Mouse (Mus musculus): ENCODE data around the gene Tap1. TPM values are rescaled to one million over a fixed set of nuclear protein-coding genes. Genes with fewer than 3 reads are reported as not detected.

Gene Tap1
- polyA plus RNA-seq, 1 experiment: 0.06 TPM

DNA sequence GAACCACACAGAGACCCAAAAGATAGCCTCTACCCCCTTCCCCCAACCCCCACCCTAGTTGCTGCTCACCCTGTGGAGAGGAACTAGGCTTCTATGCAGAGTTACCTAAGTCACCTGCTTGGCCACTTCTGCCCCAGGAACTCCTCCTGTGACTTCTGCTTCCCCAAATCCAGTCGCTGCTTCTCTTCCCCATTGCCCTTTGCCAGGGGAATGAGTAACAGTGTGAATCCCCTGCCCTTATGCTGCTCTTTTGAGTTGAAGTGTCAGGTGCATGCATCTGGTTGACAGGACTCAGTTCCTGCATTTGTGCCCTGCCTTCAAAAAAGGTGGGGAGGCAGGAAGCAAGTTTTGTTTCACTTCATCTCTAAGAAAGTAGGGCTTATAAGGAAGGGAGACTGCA lies 13.3 kb upstream of the Tap1 start:
- Histone ChIP-seq H3K36me3 (ENCODE audit: control insufficient read depth) (no peaks in the 10 kb centered on the region), H3K4me1 (ENCODE audit: control insufficient read depth) (peaks cover 4% of the 10 kb centered on the region; the same call in 1 of the 2 replicates), H3K4me3 (replicated peaks) (no peak overlapping the region), H3K9me3 (ENCODE audit: control insufficient read depth, low read length) (peaks cover 20% of the 10 kb centered on the region), H3K27me3 (ENCODE audit: control insufficient read depth) (peaks cover 3% of the 10 kb centered on the region)
- TF ChIP-seq GATA1 (IDR thresholded peaks at IDR 0.05; ENCODE audit: low read length) (no peak), TAL1 (IDR thresholded peaks at IDR 0.05; ENCODE audit: low read length) (no peak)

DNA sequence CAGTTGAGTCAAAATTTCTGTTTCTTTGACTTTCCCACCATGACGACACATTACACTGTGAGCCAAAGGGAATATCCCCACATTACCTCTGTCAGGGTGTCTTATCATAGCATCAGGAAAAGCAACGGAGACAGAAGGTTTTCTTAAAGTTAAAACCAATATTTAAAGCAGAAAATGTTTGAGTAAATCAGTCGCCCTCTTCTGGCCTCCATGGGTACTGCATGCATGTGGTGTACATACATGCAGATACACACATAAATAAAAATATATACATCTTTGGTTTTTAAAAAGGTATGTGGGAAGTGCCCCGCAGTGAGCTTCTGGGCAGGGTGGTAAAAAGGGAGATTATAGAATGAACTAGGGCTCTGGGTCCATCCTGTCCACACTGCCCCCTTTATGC lies 10.2 kb upstream of the Tap1 start:
- TF ChIP-seq GATA1 (IDR thresholded peaks at IDR 0.05; ENCODE audit: low read length) (no peak), TAL1 (IDR thresholded peaks at IDR 0.05; ENCODE audit: low read length) (no peak)
- Histone ChIP-seq H3K4me1 (ENCODE audit: control insufficient read depth) (no peaks in the 10 kb centered on the region), H3K27me3 (ENCODE audit: control insufficient read depth) (peaks cover 3% of the 10 kb centered on the region), H3K4me3 (replicated peaks) (no peak overlapping the region), H3K9me3 (ENCODE audit: control insufficient read depth, low read length) (peaks cover 18% of the 10 kb centered on the region), H3K36me3 (ENCODE audit: control insufficient read depth) (no peaks in the 10 kb centered on the region)

DNA sequence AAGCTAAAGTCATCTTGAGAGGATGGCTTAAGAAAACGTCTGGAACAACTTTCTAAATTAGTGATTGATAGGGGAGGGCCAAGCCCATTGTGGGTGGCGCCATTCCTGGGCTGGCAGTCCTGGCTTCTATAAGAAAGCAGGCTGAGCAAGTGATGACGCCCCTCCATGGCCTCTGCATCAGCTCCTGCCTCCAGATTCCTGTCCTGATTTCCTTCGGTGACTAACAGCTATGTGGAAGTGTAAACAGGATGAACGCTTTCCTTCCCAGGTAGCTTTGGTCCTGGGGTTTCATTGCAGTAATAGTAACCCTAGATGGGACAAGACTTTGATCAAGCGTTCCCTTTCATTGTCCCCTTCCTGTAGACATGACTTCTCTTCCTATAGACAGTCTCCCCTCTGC lies 8.3 kb upstream of the Tap1 start:
- no peak overlapping the region for H3K4me3 ChIP-seq (replicated peaks)
- H3K9me3 ChIP-seq (ENCODE audit: control insufficient read depth, low read length): peaks cover 12% of the 10 kb centered on the region
- TF ChIP-seq GATA1 (IDR thresholded peaks at IDR 0.05; ENCODE audit: low read length) (no peak), TAL1 (IDR thresholded peaks at IDR 0.05; ENCODE audit: low read length) (no peak)
- H3K27me3 ChIP-seq (ENCODE audit: control insufficient read depth): peaks cover 7% of the 10 kb centered on the region
- H3K36me3 ChIP-seq (ENCODE audit: control insufficient read depth): no peaks in the 10 kb centered on the region
- H3K4me1 ChIP-seq (ENCODE audit: control insufficient read depth): peaks cover 3% of the 10 kb centered on the region; the same call in 1 of the 2 replicates

DNA sequence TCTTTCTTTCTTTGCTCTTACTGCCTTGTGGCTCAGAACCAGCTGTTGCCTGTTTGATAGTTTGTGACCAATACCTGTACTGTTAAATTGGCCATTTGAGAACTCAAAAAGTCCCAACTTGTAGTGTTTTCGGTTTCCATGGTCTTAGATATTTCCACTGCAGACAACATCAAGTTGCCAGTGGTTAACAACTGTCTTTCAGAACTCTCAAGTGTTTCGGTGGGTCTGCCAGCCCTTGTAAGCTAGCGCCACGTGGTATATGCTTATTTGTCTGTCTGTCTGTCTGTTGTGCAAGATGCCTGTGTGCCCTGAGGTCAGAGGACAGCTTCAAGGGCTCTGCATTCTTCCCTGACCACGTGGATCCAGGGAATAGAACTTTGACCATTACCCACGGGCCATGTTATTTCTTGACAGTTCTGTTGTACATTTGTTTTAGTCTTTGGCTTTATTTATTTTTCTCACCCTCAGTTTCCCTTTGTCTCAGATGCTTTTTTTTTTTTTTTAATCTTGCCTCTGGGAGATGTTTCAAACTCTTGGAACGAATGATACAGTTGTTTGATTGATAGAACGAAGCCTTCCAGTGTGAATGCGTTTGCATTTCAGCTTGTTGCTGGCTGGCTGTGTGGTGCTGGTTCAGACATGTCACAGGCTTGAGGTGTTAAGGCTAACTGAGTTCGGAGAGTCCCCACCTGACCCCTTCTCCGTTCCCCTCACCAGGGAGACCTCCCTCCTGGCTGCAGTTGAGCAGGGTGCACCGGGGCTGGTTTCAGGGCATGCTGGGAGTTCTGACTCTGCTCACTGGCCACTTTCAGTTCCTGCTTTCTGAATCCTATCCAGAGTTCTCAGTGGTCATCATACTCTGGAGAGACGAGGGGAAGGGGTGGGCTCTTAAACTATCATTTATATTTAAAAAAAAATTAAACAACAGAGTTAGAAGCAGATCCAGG lies 7.2 kb upstream of the Tap1 start:
- TF ChIP-seq TAL1 (IDR thresholded peaks at IDR 0.05; ENCODE audit: low read length): no peak
- TF ChIP-seq GATA1 (IDR thresholded peaks at IDR 0.05; ENCODE audit: low read length): no peak
- Histone ChIP-seq H3K9me3 (ENCODE audit: control insufficient read depth, low read length) (peaks cover 12% of the 10 kb centered on the region), H3K27me3 (ENCODE audit: control insufficient read depth) (peaks cover 11% of the 10 kb centered on the region), H3K4me1 (ENCODE audit: control insufficient read depth) (peaks cover 3% of the 10 kb centered on the region; the same call in 1 of the 2 replicates), H3K36me3 (ENCODE audit: control insufficient read depth) (no peaks in the 10 kb centered on the region), H3K4me3 (replicated peaks) (no peak overlapping the region)

DNA sequence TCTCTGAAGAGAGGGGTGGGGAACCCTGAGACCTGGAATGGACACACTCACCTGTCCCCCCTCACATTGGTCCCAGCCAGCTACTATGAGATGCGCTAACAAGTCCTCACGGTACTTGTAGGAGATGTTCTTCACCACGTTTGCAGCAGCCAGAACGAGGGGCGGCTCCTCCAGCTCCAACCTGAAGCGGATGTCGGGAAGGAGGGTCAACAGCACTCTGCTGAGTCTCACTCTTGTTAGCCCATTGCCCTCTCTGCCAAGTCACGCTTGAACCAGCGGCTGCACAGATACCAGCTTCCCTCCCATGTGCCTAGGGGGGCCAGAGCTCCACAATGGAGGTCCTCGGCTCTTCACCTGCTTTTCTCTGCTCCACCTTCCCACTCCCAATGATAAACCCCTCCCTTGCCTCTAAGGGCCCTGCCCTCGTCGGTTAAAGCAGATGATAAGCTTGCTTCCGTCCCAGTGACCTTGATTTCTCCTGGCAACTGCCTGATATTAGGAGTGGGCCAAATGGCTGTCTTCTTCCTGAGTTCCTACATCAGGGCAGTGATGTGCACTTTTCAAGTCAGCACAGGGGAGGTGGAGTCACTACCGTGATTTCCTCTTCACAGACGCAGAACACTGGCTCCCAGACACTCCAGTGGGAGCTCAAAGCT lies 3.7 kb upstream of the Tap1 start:
- no peak for TF ChIP-seq GATA1 (IDR thresholded peaks at IDR 0.05; ENCODE audit: low read length)
- TF ChIP-seq TAL1 (IDR thresholded peaks at IDR 0.05; ENCODE audit: low read length): no peak
- Histone ChIP-seq H3K4me3 (replicated peaks) (no peak overlapping the region), H3K27me3 (ENCODE audit: control insufficient read depth) (peaks cover 39% of the 10 kb centered on the region)

DNA sequence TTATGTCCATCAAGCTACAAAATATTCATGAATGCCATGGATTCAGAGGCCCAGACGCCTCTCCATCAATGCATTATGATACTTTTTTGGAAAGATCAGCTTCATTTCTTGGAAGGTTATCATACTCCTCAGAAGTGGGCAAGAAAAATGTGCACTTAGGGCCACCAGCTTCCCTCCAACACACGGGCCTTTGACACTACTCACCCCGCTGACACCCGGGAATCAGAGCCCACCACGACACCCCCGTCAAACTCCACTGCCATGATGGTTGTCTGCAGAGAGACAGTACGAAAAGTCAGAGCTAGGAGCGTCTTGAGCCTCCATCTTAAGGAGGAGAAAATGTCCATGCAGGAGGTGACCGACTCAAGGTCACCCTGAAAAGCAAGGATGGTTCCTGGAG lies 1.8 kb upstream of the Tap1 start:
- peaks cover 51% of the 10 kb centered on the region for H3K27me3 ChIP-seq (ENCODE audit: control insufficient read depth)
- no peaks in the 10 kb centered on the region for H3K9me3 ChIP-seq (ENCODE audit: control insufficient read depth, low read length)
- H3K36me3 ChIP-seq (ENCODE audit: control insufficient read depth): no peaks in the 10 kb centered on the region
- peaks cover 23% of the 10 kb centered on the region for H3K4me1 ChIP-seq (ENCODE audit: control insufficient read depth)
- TF ChIP-seq TAL1 (IDR thresholded peaks at IDR 0.05; ENCODE audit: low read length): no peak
- TF ChIP-seq GATA1 (IDR thresholded peaks at IDR 0.05; ENCODE audit: low read length): no peak
- H3K4me3 ChIP-seq (replicated peaks): no peak overlapping the region

More for the DNA sequence above, 3.7 kb upstream of the Tap1 start:
- H3K36me3 ChIP-seq (ENCODE audit: control insufficient read depth): no peaks in the 10 kb centered on the region
- peaks cover 23% of the 10 kb centered on the region for H3K4me1 ChIP-seq (ENCODE audit: control insufficient read depth)
- H3K9me3 ChIP-seq (ENCODE audit: control insufficient read depth, low read length): no peaks in the 10 kb centered on the region

DNA sequence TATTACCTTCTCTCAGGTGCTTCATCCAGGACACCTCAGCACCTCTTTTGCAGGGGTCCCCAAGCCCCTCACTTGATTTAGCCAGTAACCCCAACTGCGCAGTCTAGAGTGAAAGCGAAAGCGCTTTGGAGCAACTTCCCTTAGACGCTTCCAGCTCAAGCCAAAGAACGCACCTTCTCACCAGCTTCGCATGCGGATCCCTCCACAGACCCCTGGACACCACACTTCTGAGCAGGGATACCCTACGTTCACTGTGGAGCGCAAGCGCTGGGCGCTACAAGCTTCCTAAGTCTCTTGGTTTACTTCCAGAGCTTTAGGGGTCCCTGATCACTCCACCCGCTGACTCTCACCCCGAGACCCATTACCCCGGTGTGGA lies 480 bp upstream of the Tap1 start:
- peaks cover 23% of the 10 kb centered on the region for H3K4me1 ChIP-seq (ENCODE audit: control insufficient read depth)
- H3K27me3 ChIP-seq (ENCODE audit: control insufficient read depth): peaks cover 58% of the 10 kb centered on the region
- peak overlapping the region; percentile 80 for H3K4me3 ChIP-seq (replicated peaks)
- no peaks in the 10 kb centered on the region for H3K36me3 ChIP-seq (ENCODE audit: control insufficient read depth)
- H3K9me3 ChIP-seq (ENCODE audit: control insufficient read depth, low read length): no peaks in the 10 kb centered on the region
- TF ChIP-seq GATA1 (IDR thresholded peaks at IDR 0.05; ENCODE audit: low read length): no peak

DNA sequence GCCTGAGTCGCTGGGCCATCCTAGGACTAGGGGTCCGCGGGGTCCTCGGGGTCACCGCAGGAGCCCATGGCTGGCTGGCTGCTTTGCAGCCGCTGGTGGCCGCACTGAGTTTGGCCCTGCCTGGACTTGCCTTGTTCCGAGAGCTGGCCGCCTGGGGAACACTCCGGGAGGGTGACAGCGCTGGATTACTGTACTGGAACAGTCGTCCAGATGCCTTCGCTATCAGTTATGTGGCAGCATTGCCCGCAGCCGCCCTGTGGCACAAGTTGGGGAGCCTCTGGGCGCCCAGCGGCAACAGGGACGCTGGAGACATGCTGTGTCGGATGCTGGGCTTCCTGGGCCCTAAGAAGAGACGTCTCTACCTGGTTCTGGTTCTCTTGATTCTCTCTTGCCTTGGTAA lies 657 bp downstream of the Tap1 start:
- H3K4me3 ChIP-seq (replicated peaks): peak overlapping the region; percentile 80
- H3K36me3 ChIP-seq (ENCODE audit: control insufficient read depth): no peaks in the 10 kb centered on the region
- H3K9me3 ChIP-seq (ENCODE audit: control insufficient read depth, low read length): no peaks in the 10 kb centered on the region
- TF ChIP-seq TAL1 (IDR thresholded peaks at IDR 0.05; ENCODE audit: low read length): no peak
- no peak for TF ChIP-seq GATA1 (IDR thresholded peaks at IDR 0.05; ENCODE audit: low read length)
- H3K4me1 ChIP-seq (ENCODE audit: control insufficient read depth): peaks cover 23% of the 10 kb centered on the region
- H3K27me3 ChIP-seq (ENCODE audit: control insufficient read depth): peaks cover 68% of the 10 kb centered on the region

DNA sequence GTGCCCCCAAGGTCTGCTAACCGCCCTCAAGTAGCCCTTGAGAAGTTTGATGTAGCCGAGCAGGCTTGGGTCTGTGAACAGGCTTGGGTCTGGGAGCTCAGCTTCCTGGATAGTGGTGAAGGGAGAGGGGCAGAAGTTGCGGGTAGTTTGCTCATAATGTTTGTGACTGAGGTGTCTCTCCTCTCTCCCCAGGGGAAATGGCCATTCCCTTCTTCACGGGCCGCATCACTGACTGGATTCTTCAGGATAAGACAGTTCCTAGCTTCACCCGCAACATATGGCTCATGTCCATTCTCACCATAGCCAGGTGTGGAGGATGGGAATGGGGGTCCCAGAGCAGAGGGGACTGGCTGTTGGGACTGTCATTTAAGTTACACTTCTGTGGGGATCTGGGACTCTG lies 1.6 kb downstream of the Tap1 start:
- no peak for TF ChIP-seq TAL1 (IDR thresholded peaks at IDR 0.05; ENCODE audit: low read length)
- no peak for TF ChIP-seq GATA1 (IDR thresholded peaks at IDR 0.05; ENCODE audit: low read length)
- H3K27me3 ChIP-seq (ENCODE audit: control insufficient read depth): peaks cover 71% of the 10 kb centered on the region
- no peaks in the 10 kb centered on the region for H3K36me3 ChIP-seq (ENCODE audit: control insufficient read depth)
- peaks cover 21% of the 10 kb centered on the region for H3K4me1 ChIP-seq (ENCODE audit: control insufficient read depth)
- no peak overlapping the region for H3K4me3 ChIP-seq (replicated peaks)
- no peaks in the 10 kb centered on the region for H3K9me3 ChIP-seq (ENCODE audit: control insufficient read depth, low read length)
